Mouse (Mus musculus): Measurements from ENCODE around the gene Mkrn2. TPM values are rescaled to one million over a fixed set of nuclear protein-coding genes. Genes with fewer than 3 reads are reported as not detected.
"Not testable (repeated sequence)": the region's sequence is repeated elsewhere in the genome, so short reads cannot be mapped to it uniquely, and the experiment has no call there.

The Mkrn2 gene
- total RNA-seq, 2 experiments from 2014 or later = 43.1 to 46.4 TPM

DNA sequence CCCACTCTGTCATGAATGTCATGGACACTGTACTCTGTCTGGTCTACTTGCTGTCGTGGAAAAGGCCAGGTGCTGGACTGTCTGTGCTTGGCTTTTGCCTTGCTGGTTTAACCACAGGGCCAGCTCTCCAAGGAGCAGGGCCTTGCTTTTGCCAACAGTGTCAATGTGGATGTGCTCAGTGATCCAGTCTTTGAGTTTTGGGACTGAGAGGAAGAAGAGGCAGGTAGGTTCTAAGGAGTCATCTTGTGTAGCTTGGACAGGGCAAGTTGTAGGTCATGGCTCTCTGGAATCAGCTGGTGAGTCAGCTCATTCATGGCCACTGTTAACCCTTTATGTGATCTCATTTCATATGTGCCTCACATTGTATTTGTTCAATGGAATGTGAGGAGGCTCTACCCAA lies 4.8 kb downstream of the Mkrn2 start:
- DNase-seq = no peak
- intact Hi-C loops (cut with DNase I) = loop anchor here (10.0 kb wide), 1 partner anchor 198 kb away; the partner anchor contains the start of gene Rpl32

DNA sequence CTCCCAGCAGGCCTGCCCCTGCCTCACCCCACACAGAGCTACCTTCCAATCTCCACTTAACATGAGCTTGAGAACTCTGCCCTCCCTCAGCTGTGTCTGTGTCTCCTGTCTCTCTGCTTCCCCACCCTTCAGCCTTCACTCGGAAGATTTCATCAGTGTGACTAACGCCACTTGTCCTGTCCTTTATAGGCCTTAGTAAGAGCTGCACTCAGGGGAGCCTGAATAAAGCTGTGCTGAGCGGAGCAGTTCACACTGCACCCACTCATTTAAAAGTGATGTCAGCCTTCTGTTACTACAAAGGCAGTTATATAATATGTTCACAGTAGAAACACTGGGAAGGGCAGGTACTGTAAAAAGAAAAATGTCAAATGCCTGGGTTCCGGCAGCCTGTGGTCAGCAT lies 5.7 kb downstream of the Mkrn2 start:
- DNase-seq = no peak
- intact Hi-C loops (cut with DNase I) = loop anchor here (10.0 kb wide), 1 partner anchor 197 kb away; the partner anchor contains the start of gene Rpl32

DNA sequence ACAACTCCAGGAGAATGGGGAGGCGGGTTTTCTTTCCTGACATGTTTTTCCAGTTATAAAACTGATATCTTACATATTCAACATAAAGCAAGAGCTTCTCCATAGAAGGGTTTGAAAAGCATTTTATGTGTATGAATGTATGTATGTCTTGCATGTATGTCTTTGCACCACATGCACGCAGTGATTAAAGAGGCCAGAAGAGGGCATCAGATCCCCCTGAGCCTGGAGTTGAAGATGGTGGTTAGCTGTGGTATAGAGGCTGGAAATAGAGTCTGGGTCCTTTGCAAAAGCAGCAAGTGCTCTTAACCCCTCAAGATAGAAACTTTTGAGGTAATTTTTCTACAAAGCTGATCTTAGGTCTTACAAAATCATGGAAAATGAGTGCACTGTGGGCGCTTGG lies 7.4 kb downstream of the Mkrn2 start:
- intact Hi-C loops (cut with DNase I) = loop anchor here (10.0 kb wide), 1 partner anchor 196 kb away; the partner anchor contains the start of gene Rpl32
- no peak for DNase-seq

DNA sequence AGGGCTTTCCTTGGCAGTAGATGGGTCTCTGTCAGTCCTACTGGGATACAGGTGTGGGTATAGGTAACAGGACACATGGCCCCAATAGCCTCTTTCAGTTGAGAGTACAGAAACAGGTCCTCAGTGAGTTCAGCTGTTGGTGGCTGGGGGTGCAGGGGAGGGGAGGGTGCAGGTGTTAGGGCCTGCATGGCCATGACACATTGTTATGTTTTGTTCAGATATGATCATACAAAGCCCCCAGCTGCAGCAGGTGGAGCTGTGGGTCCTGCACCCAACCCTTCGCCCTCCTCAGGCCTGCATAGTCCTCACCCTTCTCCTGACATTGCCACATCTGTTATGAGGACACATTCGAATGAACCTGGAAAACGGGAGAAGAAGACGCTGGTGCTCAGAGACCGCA lies 8.6 kb downstream of the Mkrn2 start:
- DNase-seq = no peak
- intact Hi-C loops (cut with DNase I) = no loop called here

DNA sequence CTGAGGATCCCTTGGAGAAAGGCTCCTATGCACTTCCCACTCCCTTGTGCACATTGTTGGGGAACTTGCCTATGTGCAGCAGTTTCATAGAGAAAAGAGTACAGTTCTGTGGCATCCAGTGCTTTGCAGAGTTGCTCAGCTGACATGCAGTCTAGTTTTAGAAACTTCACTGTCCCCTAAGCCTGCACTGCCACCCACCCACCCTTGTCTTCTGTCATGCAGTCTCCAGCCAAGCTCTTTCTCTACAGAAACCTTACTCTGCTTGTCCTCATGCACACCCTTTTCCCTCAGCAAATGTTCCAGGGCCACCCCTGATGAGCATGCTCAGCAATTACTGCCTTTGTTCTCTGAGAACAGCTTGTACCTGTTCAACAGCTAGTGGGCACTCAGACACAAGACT lies 12.1 kb downstream of the Mkrn2 start:
- intact Hi-C loops (cut with DNase I) = no loop called here
- no peak for DNase-seq

DNA sequence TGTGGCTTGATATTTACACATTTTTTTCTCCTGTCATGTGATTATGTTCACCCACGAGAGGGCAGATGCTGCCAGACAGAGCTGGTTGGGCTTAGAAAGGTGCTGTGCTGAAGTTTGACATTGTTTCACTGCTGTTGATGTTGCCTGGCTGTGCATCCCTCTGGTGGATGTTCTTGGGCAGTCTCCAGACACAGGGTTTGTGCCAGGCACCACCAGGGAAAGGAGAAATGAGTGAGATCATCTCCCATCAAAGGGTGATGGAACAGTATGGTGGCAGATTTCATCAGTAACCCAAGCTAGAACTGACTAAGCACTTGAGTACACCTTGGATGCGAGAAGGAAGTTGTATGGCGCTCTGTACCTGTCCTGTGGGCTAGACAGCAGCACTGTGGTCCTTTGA lies 14.3 kb downstream of the Mkrn2 start:
- DNase-seq = no peak
- intact Hi-C loops (cut with DNase I) = no loop called here

DNA sequence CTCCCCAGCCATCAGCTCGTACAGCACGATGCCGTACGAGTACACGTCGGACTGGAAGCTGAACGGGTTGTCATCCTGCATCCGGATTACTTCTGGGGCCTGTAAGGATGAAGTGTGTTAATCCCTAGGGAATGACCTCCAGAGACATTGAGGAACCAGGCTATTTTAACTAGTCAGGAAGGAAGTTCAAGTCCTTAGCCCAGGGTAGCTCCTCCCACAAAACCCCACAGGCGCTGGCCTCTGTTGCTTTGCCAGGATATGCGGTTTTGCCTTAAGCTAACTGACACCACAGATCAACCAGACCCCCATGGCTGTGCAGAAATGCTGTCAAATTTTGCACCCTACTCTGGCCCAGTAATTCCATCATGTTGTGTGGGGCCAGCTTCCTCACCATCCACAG lies 18.1 kb downstream of the Mkrn2 start:
- peak; percentile 24 to 26 for DNase-seq

DNA sequence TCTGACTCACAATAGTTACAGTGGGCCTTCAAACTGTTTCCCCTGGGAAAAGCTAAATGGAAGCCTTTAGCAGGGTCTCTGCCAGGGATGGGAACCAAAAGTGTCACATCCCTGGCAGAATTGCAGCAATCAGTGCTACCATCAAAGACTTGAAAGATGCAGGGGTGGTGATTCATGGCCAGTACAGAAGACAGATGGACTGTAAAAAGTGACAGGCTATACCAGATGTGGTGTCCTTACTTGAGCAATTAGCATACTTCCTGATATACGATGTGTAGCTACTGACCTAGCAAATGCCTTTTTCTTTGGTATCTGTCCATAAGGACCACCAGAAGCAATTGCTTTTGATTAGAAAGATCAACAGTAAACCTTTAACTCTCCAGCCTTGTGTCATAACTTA lies 19.2 kb downstream of the Mkrn2 start:
- no peak for DNase-seq
- intact Hi-C loops (cut with DNase I) = loop anchor here (5.0 kb wide), 2 partner anchors 56 to 176 kb away; partner anchors contain the start of gene Raf1

More for the DNA sequence above, 18.1 kb downstream of the Mkrn2 start:
- intact Hi-C loops (cut with DNase I) = loop anchor here (5.0 kb wide), 2 partner anchors 57 to 177 kb away; partner anchors contain the start of gene Raf1

DNA sequence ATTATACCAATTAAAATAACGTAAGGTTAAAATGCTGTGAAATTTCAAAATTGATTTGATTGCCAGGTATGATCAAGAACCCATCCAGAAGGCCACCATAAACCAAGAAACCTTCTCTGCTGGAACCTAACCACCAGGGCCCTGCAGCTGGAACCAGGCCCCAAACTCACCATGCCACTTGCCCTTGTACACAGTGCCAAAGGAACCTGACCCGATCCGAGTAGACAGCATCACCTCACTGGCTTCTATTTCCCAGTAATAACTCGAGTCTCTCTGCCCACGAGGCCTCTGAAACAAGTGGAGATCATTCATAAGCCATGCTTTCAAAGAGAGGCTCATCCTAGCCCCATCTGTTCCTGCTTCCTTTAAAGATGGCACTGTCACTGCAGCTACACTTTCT lies 24.4 kb downstream of the Mkrn2 start:
- no peak for DNase-seq
- intact Hi-C loops (cut with DNase I) = no loop called here

DNA sequence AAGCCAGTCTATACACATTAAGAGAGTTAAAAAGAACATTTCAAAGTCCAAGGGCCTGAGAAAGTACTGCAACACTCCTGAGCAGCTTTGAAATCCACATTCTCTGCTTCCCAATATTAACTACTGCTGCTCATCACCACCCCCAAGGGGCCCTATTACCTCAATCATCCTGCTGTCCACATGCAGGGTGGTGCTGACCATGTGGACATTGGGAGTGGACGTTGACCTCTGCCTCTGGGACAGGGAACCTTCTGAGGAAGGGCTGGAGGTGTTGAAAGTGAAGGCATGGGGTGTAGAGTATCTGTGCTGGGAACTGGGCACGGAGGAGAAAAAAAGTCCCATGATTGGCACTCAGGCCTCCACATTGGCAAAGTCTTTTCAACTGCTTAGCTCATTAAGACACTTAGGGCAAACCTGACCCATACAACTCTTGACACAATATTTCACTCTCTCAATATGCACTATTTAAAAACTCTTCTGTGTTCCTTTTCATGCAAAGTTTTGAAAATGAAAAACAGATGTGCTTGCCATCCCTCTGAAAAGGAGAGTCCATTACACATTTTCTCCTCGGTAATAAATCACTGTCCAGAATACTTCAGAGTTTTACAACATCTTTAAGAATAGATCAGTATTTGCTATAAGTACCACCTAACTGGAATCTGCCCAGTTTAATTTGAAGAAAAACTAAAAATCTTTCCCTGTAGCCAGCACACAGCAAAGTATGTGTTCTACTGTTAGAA lies 29.5 kb downstream of the Mkrn2 start:
- intact Hi-C loops (cut with DNase I) = no loop called here
- DNase-seq = no peak

DNA sequence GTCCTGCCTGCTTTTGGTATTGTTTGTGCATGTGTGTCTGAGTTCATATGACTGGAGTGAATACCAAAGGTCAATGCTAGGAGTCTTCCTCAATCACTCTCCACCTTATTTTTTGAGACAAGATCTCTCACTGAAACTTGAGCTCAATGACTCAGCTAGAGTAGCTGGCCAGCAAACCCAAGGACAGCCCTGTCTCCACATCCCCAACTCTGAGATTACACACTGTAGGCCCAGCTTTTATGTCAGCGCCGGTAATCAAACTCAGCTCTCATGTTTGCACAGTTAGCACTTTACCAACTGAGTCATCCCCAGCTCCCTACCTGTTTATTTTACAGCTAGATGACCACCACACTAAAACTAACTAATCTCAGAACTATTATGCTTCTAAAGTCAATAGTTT lies 32.3 kb downstream of the Mkrn2 start:
- no peak for DNase-seq
- intact Hi-C loops (cut with DNase I) = no loop called here

DNA sequence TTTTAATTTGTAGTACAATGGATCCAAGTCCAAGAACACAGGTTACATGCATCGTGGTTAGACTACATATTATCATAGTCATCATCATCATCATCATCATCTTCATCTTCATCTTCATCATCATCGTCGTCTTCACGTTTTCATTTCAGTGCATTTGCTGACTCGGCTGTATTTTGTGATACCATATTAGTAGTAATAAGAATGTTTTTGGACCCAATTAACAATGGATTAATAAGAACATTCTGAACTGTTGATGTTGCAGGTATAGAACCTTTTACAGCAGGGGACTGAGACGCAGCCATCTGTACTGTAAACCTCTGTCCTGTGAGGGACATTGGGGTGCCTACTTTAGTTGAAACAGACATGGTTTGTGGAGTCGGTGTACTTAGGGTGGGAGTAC lies 36.5 kb downstream of the Mkrn2 start:
- intact Hi-C loops (cut with DNase I); DNase-seq: not testable (repeated sequence)

DNA sequence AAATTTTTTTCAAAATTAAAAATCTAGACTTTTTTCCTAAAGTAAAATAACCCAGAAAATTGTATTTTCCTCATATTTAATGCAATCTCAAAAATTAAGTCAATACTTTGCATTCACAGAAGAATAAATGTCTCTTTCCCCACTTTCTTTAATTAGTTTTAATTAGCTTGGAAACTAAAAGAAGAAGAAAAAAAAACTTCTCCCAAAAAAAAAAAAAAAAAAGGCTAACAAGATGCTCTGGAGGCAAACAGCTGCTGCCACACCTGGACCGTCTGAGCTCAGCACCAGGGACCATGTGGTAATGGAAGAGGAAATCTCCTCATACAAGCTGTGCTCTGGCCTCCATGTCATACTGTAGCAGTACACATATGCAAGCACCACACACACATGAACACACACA lies 41.6 kb downstream of the Mkrn2 start:
- intact Hi-C loops (cut with DNase I) = no loop called here
- DNase-seq = no peak

DNA sequence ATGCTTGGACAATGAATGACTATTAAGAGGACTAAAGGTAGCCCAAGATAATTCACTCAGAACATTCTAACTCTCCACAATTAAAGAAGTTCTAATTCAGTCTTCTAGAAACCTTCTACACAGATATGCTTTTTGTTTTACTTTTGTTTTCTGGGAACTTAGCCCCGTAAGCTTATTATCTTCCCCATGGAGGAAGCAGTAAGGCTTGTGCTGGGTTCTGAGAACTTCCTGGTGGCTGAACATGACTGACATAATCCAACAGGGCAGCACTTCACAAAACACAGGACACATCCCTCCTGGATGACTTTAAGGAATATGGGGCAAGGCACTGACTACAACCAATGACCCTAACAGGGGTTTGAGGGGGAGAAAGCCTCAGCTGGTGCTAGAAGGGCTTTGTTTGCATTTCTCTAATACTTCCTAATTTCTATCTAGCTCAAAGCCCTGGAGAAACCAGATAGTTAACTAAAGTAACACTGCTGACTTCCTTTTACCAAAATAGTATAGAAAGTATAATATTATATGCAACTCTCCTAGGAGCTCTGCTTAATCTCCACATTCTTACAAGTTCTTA lies 48.2 kb downstream of the Mkrn2 start:
- intact Hi-C loops (cut with DNase I) = loop anchor here (2.0 kb wide), 1 partner anchor 21 kb away; no protein-coding TSS in a partner anchor
- no peak for DNase-seq

DNA sequence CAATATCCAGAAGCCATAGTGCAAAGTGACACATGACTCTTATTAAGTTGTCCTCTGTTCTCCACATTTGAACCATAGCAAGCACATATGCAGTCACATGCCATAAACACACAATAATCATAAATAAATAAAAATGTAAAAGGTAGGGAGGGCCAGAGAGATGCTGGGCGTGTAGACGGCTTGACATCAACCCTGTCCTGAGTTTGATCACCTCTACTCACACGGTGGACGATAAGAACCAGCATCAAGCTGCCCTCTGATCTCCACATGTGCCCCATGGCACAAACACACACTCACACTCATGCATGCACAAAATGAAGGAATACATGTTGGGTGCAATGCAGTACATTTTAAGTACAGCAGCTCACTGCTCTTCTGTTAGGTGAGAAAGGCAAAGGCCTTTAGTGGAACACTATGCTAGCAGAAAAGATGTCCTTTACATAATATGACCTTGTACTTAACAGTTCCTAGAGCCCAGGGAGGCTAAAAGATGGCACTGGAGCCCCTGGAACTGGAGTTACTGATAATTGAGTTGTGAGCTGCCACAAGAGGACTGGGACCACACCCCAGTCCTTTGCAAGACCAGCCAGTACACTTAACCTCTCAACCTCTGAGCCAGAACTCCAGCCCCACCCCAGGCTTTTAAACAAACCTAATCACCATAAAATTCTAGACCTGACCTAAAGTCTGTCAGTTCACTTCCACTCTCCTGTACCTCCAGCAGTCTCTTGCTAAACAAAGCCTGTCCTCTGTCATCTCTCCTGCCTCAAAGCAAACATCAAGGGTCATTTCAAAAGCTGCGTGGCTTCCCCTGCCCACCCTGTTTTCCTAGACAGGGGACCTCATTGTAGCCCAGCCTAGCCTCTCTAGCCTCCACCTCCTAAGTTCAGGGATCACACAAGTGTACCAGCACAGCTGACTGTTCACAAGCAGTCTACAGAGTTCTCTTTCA lies 49.0 kb downstream of the Mkrn2 start:
- DNase-seq = no peak
- intact Hi-C loops (cut with DNase I) = no loop called here

DNA sequence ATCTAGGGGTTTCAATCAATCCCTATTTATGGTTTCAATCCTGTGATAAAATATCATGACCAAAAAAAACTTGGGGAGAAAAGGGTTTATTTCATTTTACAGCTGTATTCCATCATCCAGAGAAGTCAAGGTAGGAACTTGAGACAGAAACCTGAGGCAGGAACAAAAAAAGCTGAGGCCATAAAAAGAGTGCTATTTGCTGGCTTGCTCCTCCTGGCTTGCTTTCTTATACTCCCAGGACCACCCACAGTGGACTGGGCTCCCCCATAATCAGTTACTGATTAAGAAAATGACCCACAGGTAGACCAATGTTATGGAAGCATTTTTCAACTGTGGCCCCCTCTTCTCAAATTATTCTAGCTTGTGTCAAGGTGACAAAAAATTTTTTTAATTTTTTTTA lies 50.0 kb downstream of the Mkrn2 start:
- intact Hi-C loops (cut with DNase I) = no loop called here

DNA sequence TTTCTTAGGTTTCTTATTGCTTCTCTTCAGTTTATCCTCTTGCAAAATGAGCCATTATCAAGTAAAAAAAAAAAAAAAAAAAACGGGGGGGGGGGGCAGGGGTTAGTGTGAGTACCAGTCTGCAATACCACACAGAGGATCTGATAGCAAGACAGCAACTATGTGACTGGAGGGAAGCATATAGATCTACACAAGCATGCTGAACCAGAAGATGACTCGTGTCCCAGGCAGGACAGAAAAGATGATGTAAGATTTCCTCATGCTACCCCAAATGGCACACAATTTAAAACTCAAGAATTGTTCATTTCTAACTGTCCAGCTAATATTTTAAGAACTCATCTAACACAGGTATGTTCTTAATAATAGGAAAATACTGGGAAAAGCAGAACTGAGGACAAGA lies 52.2 kb downstream of the Mkrn2 start:
- DNase-seq = no peak
- intact Hi-C loops (cut with DNase I) = no loop called here

More for the DNA sequence above, 50.0 kb downstream of the Mkrn2 start:
- DNase-seq = no peak

DNA sequence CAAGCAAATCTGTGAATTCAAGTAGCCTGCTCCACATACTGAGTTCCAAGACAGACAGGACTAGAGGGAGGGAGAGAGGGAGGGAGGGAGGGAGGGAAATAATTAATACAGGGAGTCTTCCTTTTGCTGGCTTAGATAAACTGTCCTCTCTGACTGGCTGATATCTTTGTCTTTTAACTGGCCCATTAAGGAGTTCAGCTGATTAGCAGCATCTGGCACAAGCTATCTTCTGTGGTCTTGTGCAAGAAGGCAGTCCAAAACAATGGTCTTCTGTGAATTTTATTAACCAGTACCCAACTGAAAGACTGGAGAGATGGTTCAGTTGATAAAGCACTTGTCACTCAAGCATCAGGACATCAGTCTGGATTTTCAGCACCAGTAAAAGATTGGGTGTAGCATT lies 57.1 kb downstream of the Mkrn2 start:
- no peak for DNase-seq
- intact Hi-C loops (cut with DNase I) = loop anchor here (2.0 kb wide), 1 partner anchor 16 kb away; no protein-coding TSS in a partner anchor

DNA sequence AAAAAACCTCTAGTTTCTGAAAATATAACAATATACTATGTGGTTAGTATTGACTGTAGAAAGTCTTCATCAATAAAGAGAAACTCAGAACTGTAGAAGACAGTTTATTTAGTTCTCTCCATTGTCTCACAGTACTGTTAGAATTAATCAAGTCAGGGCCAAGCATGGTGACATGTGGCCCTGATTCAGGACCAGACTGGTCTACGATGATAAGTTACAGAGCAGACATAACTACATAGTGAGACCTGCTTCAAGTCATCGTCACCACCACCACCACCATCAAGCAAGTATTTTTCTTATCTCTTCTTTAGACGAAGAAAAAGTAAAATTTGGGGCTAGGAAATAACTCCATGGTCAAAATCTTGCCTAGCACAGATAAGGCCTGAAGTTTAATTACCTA lies 62.6 kb downstream of the Mkrn2 start:
- intact Hi-C loops (cut with DNase I) = no loop called here
- no peak for DNase-seq

DNA sequence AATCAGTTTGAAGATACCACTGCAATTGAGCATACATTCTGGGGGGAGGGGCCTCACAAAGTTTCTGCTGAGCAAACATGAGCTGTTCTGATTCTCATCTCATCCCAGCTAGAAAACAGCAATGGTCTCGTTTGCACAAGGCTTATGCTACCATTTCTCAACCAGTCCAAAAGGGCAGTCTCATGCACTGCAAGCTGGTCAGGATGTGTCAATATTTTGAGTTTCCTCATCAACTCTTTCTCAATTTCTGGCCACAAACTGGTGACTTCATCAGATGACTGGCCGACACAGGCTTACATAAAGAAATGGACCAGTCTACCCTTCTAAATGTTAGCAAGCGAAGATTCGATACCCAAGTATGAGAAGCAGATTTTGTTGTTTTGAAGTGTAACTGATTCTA lies 64.9 kb downstream of the Mkrn2 start:
- no peak for DNase-seq
- intact Hi-C loops (cut with DNase I) = no loop called here
